ENCODE assay signal across 21 mouse cellular contexts in the genomic region with DNA sequence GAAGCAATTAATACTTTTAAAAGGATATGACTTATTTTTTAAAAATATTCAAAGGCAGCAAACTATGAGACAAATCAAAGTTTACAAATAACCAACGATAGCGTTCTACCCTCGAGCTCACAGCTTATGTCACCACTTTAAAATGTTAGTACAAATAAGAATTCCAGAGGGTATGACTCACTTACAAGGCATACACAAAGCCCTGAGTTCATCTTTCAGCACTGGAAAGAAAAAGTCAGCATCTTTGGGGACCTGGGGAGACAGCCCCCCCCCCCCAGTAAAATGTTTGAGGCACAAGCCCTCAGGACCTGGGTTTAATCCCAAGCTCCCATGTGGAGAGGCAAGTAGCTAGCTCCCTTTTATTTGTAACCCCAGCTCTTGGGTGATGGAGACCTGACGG.
"Had no signal": no experiment of that assay in that cellular context is flagged by ENCODE, and none has a peak within 500 bp of the region (broad histone marks: within the 10 kb centered on the region; RNA-seq: fewer than 3 reads in every experiment).

No protein-coding gene starts in this region.

- H3K27ac ChIP-seq: gastrocnemius, adult 2 months; heart, embryonic 10.5 days; hindbrain, embryonic 10.5 days; hindbrain, embryonic 12.5 days; hindbrain, embryonic 14.5 days; layer of hippocampus, adult 2 months; limb, embryonic 13.5 days; limb, embryonic 15.5 days; liver, embryonic 12.5 days; liver, embryonic 14.5 days had no signal

- H3K36me3 ChIP-seq: heart, embryonic 10.5 days; heart, embryonic 12.5 days; hindbrain, embryonic 12.5 days; limb, embryonic 15.5 days; liver, embryonic 12.5 days had no signal

- H3K4me3 ChIP-seq: gastrocnemius, adult 2 months; heart, embryonic 10.5 days; heart, embryonic 12.5 days; hindbrain, embryonic 10.5 days; hindbrain, embryonic 12.5 days; layer of hippocampus, adult 2 months; limb, embryonic 13.5 days; limb, embryonic 15.5 days; liver, embryonic 12.5 days had no signal

- H3K4me1 ChIP-seq: limb, embryonic 15.5 days had no signal

- DNase-seq: gastrocnemius, adult 2 months; gastrocnemius, postnatal 10 days; gastrocnemius, postnatal 25 days; heart, postnatal 10 days; heart, postnatal 4 days; kidney, adult 18-20 months; kidney, adult 8-10 months; kidney, postnatal 10 days; kidney, postnatal 25 days; kidney, postnatal 4 days; left cerebral cortex, postnatal 4 days had no signal

- H3K9ac ChIP-seq: heart, embryonic 12.5 days; hindbrain, embryonic 12.5 days; hindbrain, embryonic 14.5 days; limb, embryonic 13.5 days; limb, embryonic 15.5 days; liver, embryonic 12.5 days; liver, embryonic 14.5 days had no signal

- H3K27me3 ChIP-seq: heart, embryonic 12.5 days; limb, embryonic 13.5 days; limb, embryonic 15.5 days; liver, embryonic 12.5 days had no signal
